Mouse (Mus musculus) CH12.LX (cell line): ENCODE measurements at regions not wholly inside any gene's neighbourhood (a gene's known extent, or its start where the extent isn't known, plus 50 kb on each side); places are given as distances from the start of the nearest gene placed in this dataset.

Experiments used
- DNase-seq: peaks from one replicate; pipeline ENCODE4 v3.0.0-alpha.2; 2013; ENCODE audit errors: extremely low read depth
- H3K27ac ChIP-seq: 2 replicates; pipeline ENCODE4 v1.5.1; 2012; ENCODE audit warnings: low read depth, mild to moderate bottlenecking, control low read depth, moderate library complexity; ENCODE audit not compliant: insufficient read depth
- H3K27me3 ChIP-seq: replicated peaks from 2 replicates; pipeline ENCODE3; 2012; ENCODE audit warnings: inconsistent platforms
- H3K36me3 ChIP-seq, 2 experiments: replicated peaks in 1 of 2; 2 replicates each; pipeline versions ENCODE3 to v1.6.1; 2012; ENCODE audit warnings: inconsistent platforms in 1 of 2, low read length in 1 of 2, mild to moderate bottlenecking in 1 of 2, mixed read lengths in 1 of 2, moderate library complexity in 1 of 2; ENCODE audit not compliant: control insufficient read depth in 1 of 2, insufficient read depth in 1 of 2
- H3K4me1 ChIP-seq, 2 experiments: 2 replicates each; pipeline ENCODE4 v1.6.1; 2012; ENCODE audit warnings: inconsistent platforms in 1 of 2, moderate library complexity in 1 of 2; ENCODE audit not compliant: insufficient read depth in 2 of 2, control insufficient read depth in 1 of 2
- H3K4me2 ChIP-seq: 2 replicates; pipeline ENCODE4 v1.6.1; 2012; ENCODE audit warnings: low read depth, mild to moderate bottlenecking, control low read depth; ENCODE audit not compliant: poor library complexity, insufficient read depth, severe bottlenecking
- H3K4me3 ChIP-seq, 3 experiments: fragments of 150-350 bp in 1 of 3; sonication (generic) in 1 of 3; replicated peaks in 1 of 3; 2 replicates each; pipeline versions ENCODE3 to v1.5.1; 2011 to 2012; ENCODE audit warnings: low read depth in 2 of 3, low read length in 2 of 3, mild to moderate bottlenecking in 2 of 3, moderate library complexity in 2 of 3, control low read depth in 1 of 3, improper control_type of control experiment in 1 of 3, inconsistent platforms in 1 of 3, mixed read lengths in 1 of 3; ENCODE audit not compliant: poor library complexity in 1 of 3
- H3K79me2 ChIP-seq: replicated peaks from 2 replicates; pipeline ENCODE4 v1.6.1; 2012; ENCODE audit warnings: mild to moderate bottlenecking, moderate library complexity; ENCODE audit not compliant: control insufficient read depth, poor library complexity, insufficient read depth, severe bottlenecking; ENCODE audit errors: extremely low read depth
- H3K9ac ChIP-seq: 2 replicates; pipeline ENCODE4 v1.6.1; 2012; ENCODE audit warnings: low read depth, mild to moderate bottlenecking, control low read depth, moderate library complexity; ENCODE audit not compliant: insufficient read depth
- H3K9me3 ChIP-seq: replicated peaks from 2 replicates; pipeline ENCODE3; 2012; ENCODE audit warnings: low read length, inconsistent platforms, mixed read lengths
- E2F4 ChIP-seq: IDR thresholded peaks from 2 replicates; pipeline ENCODE4 v1.6.1; 2011; ENCODE audit warnings: low read depth, low read length, improper control_type of control experiment; ENCODE audit not compliant: insufficient replicate concordance
- ELF1 ChIP-seq: IDR thresholded peaks from 2 replicates; pipeline ENCODE4 v1.6.1; 2014; ENCODE audit warnings: low read depth, mild to moderate bottlenecking, inconsistent platforms, low read length, improper control_type of control experiment
- EP300 ChIP-seq: IDR thresholded peaks from 2 replicates; pipeline ENCODE4 v1.6.1; 2011; ENCODE audit warnings: low read length, improper control_type of control experiment
- GABPA ChIP-seq: IDR thresholded peaks from 2 replicates; pipeline ENCODE4 v1.6.1; 2012; ENCODE audit warnings: low read depth, low read length, improper control_type of control experiment, inconsistent platforms; ENCODE audit not compliant: insufficient replicate concordance
- HCFC1 ChIP-seq: IDR thresholded peaks from 2 replicates; pipeline ENCODE4 v1.6.1; 2012; ENCODE audit warnings: low read depth, mild to moderate bottlenecking, inconsistent platforms, low read length, improper control_type of control experiment
- IRF4 ChIP-seq: IDR thresholded peaks from 2 replicates; pipeline ENCODE4 v1.6.1; 2014; ENCODE audit warnings: low read depth, mild to moderate bottlenecking, inconsistent platforms, low read length, improper control_type of control experiment
- JUN ChIP-seq: IDR thresholded peaks from 2 replicates; pipeline ENCODE4 v1.6.1; 2011; ENCODE audit warnings: low read depth, mild to moderate bottlenecking, low read length, improper control_type of control experiment, moderate library complexity; ENCODE audit not compliant: insufficient read depth
- JUND ChIP-seq: conservative IDR thresholded peaks from 2 replicates; pipeline ENCODE4 v1.6.1; 2011; ENCODE audit warnings: low read depth, low read length, improper control_type of control experiment
- KAT2A ChIP-seq: IDR thresholded peaks from 2 replicates; pipeline ENCODE4 v1.6.1; 2012; ENCODE audit warnings: low read length, improper control_type of control experiment, inconsistent platforms; ENCODE audit not compliant: insufficient replicate concordance
- MAX ChIP-seq: IDR thresholded peaks from 2 replicates; pipeline ENCODE4 v1.6.1; 2011; ENCODE audit warnings: low read length, improper control_type of control experiment
- MAZ ChIP-seq: IDR thresholded peaks from 2 replicates; pipeline ENCODE4 v1.6.1; 2012; ENCODE audit warnings: low read depth, mild to moderate bottlenecking, inconsistent platforms, low read length, improper control_type of control experiment, moderate library complexity
- MYC ChIP-seq: IDR thresholded peaks from 2 replicates; pipeline ENCODE4 v1.6.1; 2011; ENCODE audit warnings: low read depth, mild to moderate bottlenecking, improper control_type of control experiment, low read length
- NRF1 ChIP-seq: IDR thresholded peaks from 2 replicates; pipeline ENCODE4 v1.6.1; 2014; ENCODE audit warnings: low read depth, mild to moderate bottlenecking, inconsistent platforms, low read length, improper control_type of control experiment, moderate library complexity
- PAX5 ChIP-seq: IDR thresholded peaks from 2 replicates; pipeline ENCODE4 v1.6.1; 2012; ENCODE audit warnings: low read length, inconsistent platforms, mixed read lengths
- RCOR1 ChIP-seq: conservative IDR thresholded peaks from 2 replicates; pipeline ENCODE4 v1.6.1; 2012; ENCODE audit warnings: low read depth, mild to moderate bottlenecking, inconsistent platforms, low read length, improper control_type of control experiment
- SIN3A ChIP-seq: IDR thresholded peaks from 2 replicates; pipeline ENCODE4 v1.6.1; 2012; ENCODE audit warnings: low read length, improper control_type of control experiment, inconsistent platforms
- TBP ChIP-seq: conservative IDR thresholded peaks from 2 replicates; pipeline ENCODE4 v1.6.1; 2011; ENCODE audit warnings: low read depth, low read length, improper control_type of control experiment
- TCF12 ChIP-seq: IDR thresholded peaks from 2 replicates; pipeline ENCODE4 v1.6.1; 2014; ENCODE audit warnings: low read depth, mild to moderate bottlenecking, inconsistent platforms, low read length, improper control_type of control experiment
- UBTF ChIP-seq: IDR thresholded peaks from 2 replicates; pipeline ENCODE4 v1.6.1; 2012; ENCODE audit warnings: low read depth, mild to moderate bottlenecking, inconsistent platforms, low read length, improper control_type of control experiment, moderate library complexity
- USF1 ChIP-seq: IDR thresholded peaks from 2 replicates; pipeline ENCODE4 v1.6.1; 2014; ENCODE audit warnings: low read depth, mild to moderate bottlenecking, inconsistent platforms, low read length, improper control_type of control experiment
- ZC3H11A ChIP-seq: IDR thresholded peaks from 2 replicates; pipeline ENCODE4 v1.6.1; 2012; ENCODE audit warnings: low read depth, mild to moderate bottlenecking, inconsistent platforms, low read length, improper control_type of control experiment
- ZMIZ1 ChIP-seq: IDR thresholded peaks from 2 replicates; pipeline ENCODE4 v1.6.1; 2012; ENCODE audit warnings: low read depth, mild to moderate bottlenecking, inconsistent platforms, low read length, improper control_type of control experiment
- ZNF384 ChIP-seq: IDR thresholded peaks from 2 replicates; pipeline ENCODE4 v1.6.1; 2012; ENCODE audit warnings: low read depth, low read length, improper control_type of control experiment, inconsistent platforms
- dilution Hi-C: fragments of 300-500 bp; cut with MboI; formaldehyde crosslinking; loops from 2 replicates; pipeline ENCODE4 v1.14.3; 2020; ENCODE audit warnings: low sequenced_read_pairs; ENCODE audit not compliant: extremely low pct_unique_long_range_greater_than_20kb, extremely low pct_ligation_motif_present
- in situ Hi-C: fragments of 300-500 bp; cut with MboI; formaldehyde crosslinking; loops from 3 replicates; pipeline ENCODE4 v1.14.3; 2019; ENCODE audit warnings: low sequenced_read_pairs, low pct_ligation_motif_present, low pct_unique_long_range_greater_than_20kb, mixed read lengths

- H3K27me3 ChIP-seq = no peaks in the 10 kb centered on the region
- no peaks in the 10 kb centered on the region for H3K79me2 ChIP-seq
- TF ChIP-seq NRF1 (no peak), MYC (no peak), ELF1 (no peak), ZC3H11A (no peak), KAT2A (no peak), RCOR1 (no peak), HCFC1 (no peak), ZMIZ1 (no peak), TBP (no peak), IRF4 (no peak), MAX (no peak), E2F4 (no peak), JUN (no peak), GABPA (no peak), SIN3A (no peak), ZNF384 (no peak), UBTF (no peak), EP300 (no peak)
- TF ChIP-seq, all 38 proteins: peak for 0
- H3K36me3 ChIP-seq = no peaks in the 10 kb centered on the region
- H3K9me3 ChIP-seq = no peaks in the 10 kb centered on the region
- in situ Hi-C loops = no loop called here
- peak; percentile 3 for DNase-seq
- no peak overlapping the region for H3K9ac ChIP-seq
- peaks cover 0 to 3% of the 10 kb centered on the region in 2 experiments; a peak in 1 of 4 replicates for H3K4me1 ChIP-seq
- dilution Hi-C loops = no loop called here
- H3K27ac ChIP-seq = no peak overlapping the region
- H3K4me2 ChIP-seq = no peak overlapping the region
- H3K4me3 ChIP-seq = no peak overlapping the region
Measured at GRCm38 (mm10) chr1:61175239-61175638, 197.5 kb downstream of the Icos start.

- H3K4me1 ChIP-seq = peaks cover 0 to 13% of the 10 kb centered on the region in 2 experiments; a peak in 2 of 4 replicates
- no peak for TF ChIP-seq MAX
- no peak for TF ChIP-seq TCF12
- TF ChIP-seq IRF4 = no peak
- no peak for TF ChIP-seq PAX5
- TF ChIP-seq MAZ = no peak
- no peak for TF ChIP-seq USF1
- no peak for TF ChIP-seq EP300
- no peak for TF ChIP-seq JUND
- in situ Hi-C loops = no loop called here
- H3K27me3 ChIP-seq = no peaks in the 10 kb centered on the region
- DNase-seq = no peak
- H3K9ac ChIP-seq = no peak overlapping the region
- no peak overlapping the region for H3K4me3 ChIP-seq
- dilution Hi-C loops = no loop called here
- H3K36me3 ChIP-seq = no peaks in the 10 kb centered on the region
- H3K27ac ChIP-seq = no peak overlapping the region
- H3K9me3 ChIP-seq = no peaks in the 10 kb centered on the region
- H3K79me2 ChIP-seq = no peaks in the 10 kb centered on the region
- H3K4me2 ChIP-seq = no peak overlapping the region
Measured at GRCm38 (mm10) chr1:61179461-61179860, 201.7 kb downstream of the Icos start.
